ENCODE assay signal across 8 mouse cellular contexts in the genomic region with DNA sequence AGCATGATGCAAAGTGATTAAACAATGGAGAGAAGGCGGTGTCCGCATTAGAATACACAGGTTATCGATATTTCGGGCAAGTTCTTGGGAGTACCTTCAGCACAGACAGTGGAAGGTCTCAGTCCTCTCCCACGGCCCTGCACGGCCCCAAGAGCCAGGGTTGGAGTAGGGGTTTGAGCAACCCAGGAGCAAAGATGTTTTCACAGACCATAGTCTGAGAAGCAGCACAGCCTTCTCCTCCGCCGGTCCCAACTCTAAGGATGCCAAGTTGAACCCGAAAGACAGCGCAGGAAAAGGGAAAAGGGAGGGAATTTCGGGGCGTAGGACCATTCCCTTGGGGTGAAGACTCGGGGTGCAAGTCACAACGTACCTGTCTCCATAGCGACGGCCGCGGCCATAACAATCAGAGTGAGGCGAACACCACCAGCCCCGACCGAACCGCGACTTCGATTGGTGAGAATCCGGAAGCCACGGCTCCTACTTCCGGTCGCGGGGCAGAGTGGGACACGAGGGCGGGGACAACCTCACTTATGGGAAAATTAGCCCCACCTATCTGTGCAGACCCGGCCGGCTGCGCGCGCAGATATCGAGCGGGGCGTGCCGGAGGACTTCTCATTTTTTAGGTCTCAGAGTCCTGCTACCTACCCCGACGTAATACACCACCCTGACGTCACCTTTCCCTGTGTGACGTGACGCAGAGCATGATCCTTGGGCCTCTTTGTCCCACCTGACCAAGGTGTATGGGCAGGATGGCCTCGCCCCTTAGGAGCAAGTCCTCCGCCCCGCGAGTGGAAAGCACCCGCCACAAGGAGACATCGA. TPM values are rescaled to one million over a fixed set of nuclear protein-coding genes. Genes with fewer than 3 reads are reported as not detected.
DNase-seq lines count a peak whose midpoint lies in the region; ATAC-seq lines count a peak whose summit lies in the region.

No protein-coding gene starts in this region.

- peak overlapping the region; percentile 79 for H3K4me3 ChIP-seq in hindbrain, embryonic 12.5 days

- peak overlapping the region; percentile 90 for H3K4me2 ChIP-seq in hindbrain, embryonic 12.5 days (replicated peaks)

- H3K4me1 ChIP-seq in hindbrain, embryonic 12.5 days = peaks cover 20% of the 10 kb centered on the region

- no peaks in the 10 kb centered on the region for H3K27me3 ChIP-seq in hindbrain, embryonic 12.5 days

- peak; percentile 97 for DNase-seq in MN1 (ENCODE audit: low spot score)
- DNase-seq in cerebellum, adult 9-10 months = peak; percentile 93
- peak; percentile 93 to 96 for DNase-seq in frontal cortex, adult 2 months (ENCODE audit: extremely low spot score in 1 of 2, low spot score in 1 of 2)
- DNase-seq in layer of hippocampus, postnatal 14 days (ENCODE audit: low spot score in 2 of 2) = peak; percentile 90 to 97
- DNase-seq in lung, postnatal 14 days = peak; percentile 94
- DNase-seq in retina, adult 2 months (ENCODE audit: low read depth, low spot score) = peak; percentile 81
- DNase-seq in thymus, postnatal 36 days = peak; percentile 86 to 90

- no peaks in the 10 kb centered on the region for H3K9me3 ChIP-seq in hindbrain, embryonic 12.5 days (replicated peaks)

- peaks cover 20% of the 10 kb centered on the region for H3K36me3 ChIP-seq in hindbrain, embryonic 12.5 days

- WGBS in hindbrain, embryonic 12.5 days = under 1% methylated on average over 51 of the region's 51 CpGs

- H3K9ac ChIP-seq in hindbrain, embryonic 12.5 days = peak overlapping the region; percentile 84

- ATAC-seq in hindbrain, embryonic 12.5 days (ENCODE audit: low FRiP score) = peak; percentile 97

- H3K27ac ChIP-seq in hindbrain, embryonic 12.5 days = peak overlapping the region; percentile 78

RNA-seq across cellular contexts. Expression of a gene that starts 0.6 kb away (rescaled TPM):
- 27.1 and 28.9 TPM in 2 replicates for polyA plus RNA-seq in frontal cortex, adult 2 months (2012; rRNA removed)
- 49.6 and 57.6 TPM in 2 replicates for polyA plus RNA-seq in hindbrain, embryonic 12.5 days (2016; fragmentation: Nextera tagmentation; extraction: Ambion mirVana)
- total RNA-seq in layer of hippocampus, postnatal 14 days (2021) = 10 to 100 TPM; 14.7 to 14.8 TPM

RNA-seq across cellular contexts. Expression of a gene that starts 7.5 kb away (rescaled TPM):
- polyA plus RNA-seq in frontal cortex, adult 2 months (2012; rRNA removed) = 64.0 and 64.6 TPM in 2 replicates
- polyA plus RNA-seq in hindbrain, embryonic 12.5 days (2016; fragmentation: Nextera tagmentation; extraction: Ambion mirVana) = 159 and 167 TPM in 2 replicates
- 10 to 100 TPM; 38.1 to 44.3 TPM for total RNA-seq in layer of hippocampus, postnatal 14 days (2021)

RNA-seq across cellular contexts. Expression of a gene that starts 7.5 kb away (rescaled TPM):
- 33.4 and 34.1 TPM in 2 replicates for polyA plus RNA-seq in frontal cortex, adult 2 months (2012; rRNA removed)
- 19.6 and 19.9 TPM in 2 replicates for polyA plus RNA-seq in hindbrain, embryonic 12.5 days (2016; fragmentation: Nextera tagmentation; extraction: Ambion mirVana)
- 10 to 100 TPM; 22.9 to 23.3 TPM for total RNA-seq in layer of hippocampus, postnatal 14 days (2021)

RNA-seq across cellular contexts. Expression of a gene that starts 8.2 kb away (rescaled TPM):
- polyA plus RNA-seq in frontal cortex, adult 2 months (2012; rRNA removed) = 8.0 and 8.1 TPM in 2 replicates
- 0.91 and 1.1 TPM in 2 replicates for polyA plus RNA-seq in hindbrain, embryonic 12.5 days (2016; fragmentation: Nextera tagmentation; extraction: Ambion mirVana)
- total RNA-seq in layer of hippocampus, postnatal 14 days (2021) = 10 to 100 TPM; 10.9 to 11.3 TPM

RNA-seq across cellular contexts. Expression of a gene that starts 52.2 kb away (rescaled TPM):
- 12.8 and 15.5 TPM in 2 replicates for polyA plus RNA-seq in frontal cortex, adult 2 months (2012; rRNA removed)
- polyA plus RNA-seq in hindbrain, embryonic 12.5 days (2016; fragmentation: Nextera tagmentation; extraction: Ambion mirVana) = 0.36 and 0.52 TPM in 2 replicates
- 10 to 100 TPM; 12.4 to 13.4 TPM for total RNA-seq in layer of hippocampus, postnatal 14 days (2021)

Comparison
In these comparisons a context has a peak if more than half of its experiments do, and no peak if none do; other contexts are left out.
1. Peak in every context shown above with its lines: DNase-seq, ATAC-seq, H3K4me3 ChIP-seq and H3K27ac ChIP-seq.